ENCODE assay signal across 14 mouse cellular contexts in the genomic region with DNA sequence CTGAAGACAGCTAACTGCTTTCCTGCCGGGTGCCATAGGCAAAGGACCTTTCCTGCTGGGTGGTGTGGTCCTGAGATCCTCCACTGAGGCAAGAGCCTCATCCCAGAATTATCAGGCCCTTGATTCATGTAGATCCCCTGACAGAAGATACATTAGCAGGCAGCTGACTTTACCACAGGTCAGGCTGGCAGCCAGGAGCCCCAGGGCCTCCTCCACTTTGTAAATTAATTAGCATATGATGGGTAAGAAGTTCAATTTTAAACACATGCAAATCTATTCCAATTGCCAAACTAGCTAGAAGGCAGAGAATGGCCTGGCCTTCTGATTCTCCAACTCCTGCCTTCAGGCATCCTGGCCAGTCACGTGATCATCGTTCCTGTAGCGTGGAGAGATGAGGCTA. TPM values are rescaled to one million over a fixed set of nuclear protein-coding genes. Genes with fewer than 3 reads are reported as not detected.
"Had no signal": no experiment of that assay in that cellular context is flagged by ENCODE, and none has a peak within 500 bp of the region (broad histone marks: within the 10 kb centered on the region; RNA-seq: fewer than 3 reads in every experiment).

No protein-coding gene starts in this region.

- ATAC-seq: midbrain, embryonic 16.5 days had no signal

- H3K9ac ChIP-seq: limb, embryonic 13.5 days; liver, embryonic 14.5 days; midbrain, embryonic 12.5 days; neural tube, embryonic 13.5 days; stomach, embryonic 15.5 days had no signal

- H3K27ac ChIP-seq: layer of hippocampus, adult 2 months; limb, embryonic 13.5 days; liver, embryonic 14.5 days; midbrain, embryonic 12.5 days; neural tube, embryonic 13.5 days; stomach, embryonic 15.5 days had no signal

- DNase-seq: kidney, postnatal 10 days; kidney, postnatal 4 days; retina, postnatal 1 day; right cerebral cortex, postnatal 14 days; thymus, adult 2 months; thymus, postnatal 25 days had no signal

- H3K36me3 ChIP-seq: limb, embryonic 13.5 days; midbrain, embryonic 12.5 days; neural tube, embryonic 13.5 days; stomach, embryonic 15.5 days had no signal

- H3K4me3 ChIP-seq: layer of hippocampus, adult 2 months; limb, embryonic 13.5 days; midbrain, embryonic 12.5 days; neural tube, embryonic 13.5 days; stomach, embryonic 15.5 days had no signal

- H3K4me1 ChIP-seq: limb, embryonic 13.5 days; midbrain, embryonic 12.5 days; stomach, embryonic 15.5 days had no signal

- H3K27me3 ChIP-seq: limb, embryonic 13.5 days; midbrain, embryonic 12.5 days; neural tube, embryonic 13.5 days; stomach, embryonic 15.5 days had no signal

- H3K9me3 ChIP-seq: limb, embryonic 13.5 days; midbrain, embryonic 12.5 days; neural tube, embryonic 13.5 days; stomach, embryonic 15.5 days had no signal

- H3K4me2 ChIP-seq: limb, embryonic 13.5 days; midbrain, embryonic 12.5 days; neural tube, embryonic 13.5 days; stomach, embryonic 15.5 days had no signal

RNA-seq across cellular contexts. Expression of gene Edar, which starts 56.2 kb away (rescaled TPM):
- total RNA-seq: megakaryocyte-erythroid progenitor cell, adult 5-6 weeks had no signal
- polyA plus RNA-seq: liver, embryonic 14.5 days had no signal
